Mouse (Mus musculus): ENCODE results near the gene Eef1a1. TPM values are rescaled to one million over a fixed set of nuclear protein-coding genes. Genes with fewer than 3 reads are reported as not detected.
"Not testable (repeated sequence)": the region's sequence is repeated elsewhere in the genome, so short reads cannot be mapped to it uniquely, and the experiment has no call there.

Eef1a1 gene
- 1,000 to 10,000 TPM; 6,346 to 6,879 TPM for total RNA-seq (2021)
- long read RNA-seq, experiment 1, transcript Eef1a1-201 (8 exons, 1,794 nt), result major isoform, 438 of 545 reads
- long read RNA-seq, experiment 1, partial matches to known transcripts, result 100 of 545 reads
- long read RNA-seq, experiment 1, other reads (novel, unspliced or antisense), result 7 of 545 reads
- long read RNA-seq, experiment 2, transcript Eef1a1-201 (8 exons, 1,794 nt), result major isoform, 916 of 1,253 reads
- long read RNA-seq, experiment 2, partial matches to known transcripts, result 317 of 1,253 reads
- long read RNA-seq, experiment 2, other reads (novel, unspliced or antisense), result 20 of 1,253 reads

- peak; percentile 59 to 61 for DNase-seq (ENCODE audit: low spot score in 2 of 2)
Measured at GRCm38 (mm10) chr9:78488890-78489420, at the start of gene Eef1a1. Gene Eef1a1 (minus strand): TSS chr9:78489151.

DNA sequence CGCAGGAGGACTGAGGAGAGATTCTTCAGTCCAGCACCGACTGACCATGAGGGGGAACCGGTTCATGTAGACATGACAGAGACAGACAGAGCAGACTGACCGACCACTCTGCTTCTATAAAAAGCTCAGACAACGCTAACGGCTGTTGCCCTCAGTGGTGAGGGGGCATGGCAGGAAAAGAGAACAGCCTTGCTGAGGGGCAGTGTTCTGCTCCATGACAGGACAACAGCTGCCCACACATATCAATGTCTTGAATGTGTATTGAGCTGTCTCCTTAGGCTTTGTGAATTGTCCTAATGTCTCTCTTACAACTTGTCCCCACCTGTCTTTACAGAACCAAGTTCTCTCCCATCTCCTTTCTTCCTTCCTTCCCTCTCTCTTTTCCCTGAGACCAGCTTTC is 49.5 kb upstream of the Eef1a1 start:
- no peak for DNase-seq (ENCODE audit: low spot score in 2 of 2)

- DNase-seq (ENCODE audit: low spot score in 2 of 2), result no peak
Measured at GRCm38 (mm10) chr9:78537154-78537873, 48.4 kb upstream of the Eef1a1 start.

GRCm38 (mm10) chr9:78534606-78535005 is 45.7 kb upstream of the Eef1a1 start:
- no peak for DNase-seq (ENCODE audit: low spot score in 2 of 2)

- DNase-seq (ENCODE audit: low spot score in 2 of 2), result no peak
Measured at GRCm38 (mm10) chr9:78533296-78533935, 44.5 kb upstream of the Eef1a1 start.

GRCm38 (mm10) chr9:78532341-78532819 is 43.4 kb upstream of the Eef1a1 start:
- DNase-seq (ENCODE audit: low spot score in 2 of 2), result no peak

DNA sequence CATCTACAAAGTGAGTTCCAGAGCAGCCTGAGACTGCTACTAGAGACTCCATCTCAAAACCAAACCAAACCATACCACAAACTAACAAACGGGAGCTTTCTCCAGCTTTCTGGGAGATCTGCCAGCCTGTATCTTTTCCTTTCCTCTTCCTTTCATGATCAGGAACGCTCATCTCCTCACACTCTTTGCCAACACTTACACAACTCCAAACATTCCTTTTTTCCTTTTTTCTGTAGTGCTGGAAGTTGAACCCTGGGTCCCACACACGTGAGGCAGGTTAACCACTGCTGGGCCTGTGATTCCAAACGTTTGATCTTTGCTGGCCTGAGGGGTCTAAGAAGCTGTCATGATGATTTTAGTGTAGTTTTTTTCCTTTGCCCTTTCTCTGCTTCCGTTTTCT is 42.9 kb upstream of the Eef1a1 start:
- DNase-seq (ENCODE audit: low spot score in 2 of 2), result no peak

GRCm38 (mm10) chr9:78527767-78528381 is 38.9 kb upstream of the Eef1a1 start:
- DNase-seq (ENCODE audit: low spot score in 2 of 2), result peak; percentile 87 to 91

DNA sequence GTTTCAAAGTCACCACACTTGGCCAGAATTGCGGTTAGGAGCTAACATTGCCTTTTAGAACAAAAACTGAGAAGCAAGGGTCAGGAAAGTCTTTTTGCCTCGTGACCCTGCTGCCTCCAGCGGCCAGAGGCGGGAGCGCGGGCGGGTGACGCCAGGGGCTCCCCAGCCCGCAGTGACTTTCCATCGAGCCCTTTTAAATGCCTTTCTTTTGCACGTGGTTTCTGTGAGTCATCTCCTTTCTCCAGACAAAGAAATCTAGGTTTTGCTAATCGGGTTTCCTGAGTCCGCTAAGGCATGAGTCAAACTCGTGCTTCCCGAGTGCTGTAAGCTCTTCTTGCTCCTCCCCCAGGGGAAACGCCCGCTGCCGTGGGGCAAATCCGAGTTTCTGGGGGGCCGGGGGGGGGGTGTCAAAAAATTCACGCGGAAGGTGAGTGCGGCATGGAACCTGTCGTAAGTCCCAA is 38.4 kb upstream of the Eef1a1 start:
- DNase-seq (ENCODE audit: low spot score in 2 of 2), result peak; percentile 81 to 84

GRCm38 (mm10) chr9:78526206-78526605 is 37.3 kb upstream of the Eef1a1 start:
- DNase-seq (ENCODE audit: low spot score in 2 of 2), result no peak

GRCm38 (mm10) chr9:78525451-78526135 is 36.6 kb upstream of the Eef1a1 start:
- no peak for DNase-seq (ENCODE audit: low spot score in 2 of 2)

DNA sequence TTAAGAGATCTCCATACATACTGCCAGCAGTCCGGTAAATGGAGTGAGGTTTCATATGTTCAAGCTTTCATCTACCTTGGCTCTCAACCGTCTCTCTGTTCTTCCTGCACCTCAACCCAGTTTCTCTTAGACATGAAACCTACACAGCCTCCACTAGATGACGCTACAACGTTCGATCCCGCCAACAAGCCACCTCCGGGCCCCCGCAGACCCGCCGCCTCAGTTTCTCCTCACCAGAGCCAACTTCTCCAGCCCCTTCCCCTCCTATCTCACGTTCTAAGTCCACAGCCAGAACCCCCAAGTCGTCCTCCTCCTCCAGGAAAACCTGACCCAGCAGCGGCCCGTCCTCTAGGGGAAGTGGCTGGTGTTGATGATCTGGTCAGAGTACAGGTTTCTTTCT is 32.7 kb upstream of the Eef1a1 start:
- DNase-seq (ENCODE audit: low spot score in 2 of 2), result peak in 1 of 2 experiments; percentile 23

- DNase-seq (ENCODE audit: low spot score in 2 of 2), result peak; percentile 40 to 50
Measured at GRCm38 (mm10) chr9:78520780-78521601, 32.0 kb upstream of the Eef1a1 start.

GRCm38 (mm10) chr9:78520127-78520779 is 31.3 kb upstream of the Eef1a1 start:
- no peak for DNase-seq (ENCODE audit: low spot score in 2 of 2)

DNA sequence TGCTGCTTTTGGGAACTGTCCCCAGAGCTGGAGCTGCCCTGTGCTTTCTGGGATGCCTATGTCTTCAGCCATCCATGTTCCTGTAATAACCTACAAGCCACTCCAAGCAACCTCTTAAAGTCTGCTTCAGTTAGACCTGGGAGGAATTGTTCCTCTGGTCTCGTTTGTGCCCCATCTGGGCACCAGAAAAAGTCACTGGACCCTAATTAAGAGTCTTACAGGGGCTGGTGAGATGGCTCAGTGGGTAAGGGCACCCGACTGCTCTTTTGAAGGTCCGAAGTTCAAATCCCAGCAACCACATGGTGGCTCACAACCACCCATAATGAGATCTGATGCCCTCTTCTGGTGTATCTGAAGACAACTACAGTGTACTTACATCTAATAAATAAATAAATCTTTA is 28.3 kb upstream of the Eef1a1 start:
- DNase-seq (ENCODE audit: low spot score in 2 of 2), result not testable (repeated sequence)

DNA sequence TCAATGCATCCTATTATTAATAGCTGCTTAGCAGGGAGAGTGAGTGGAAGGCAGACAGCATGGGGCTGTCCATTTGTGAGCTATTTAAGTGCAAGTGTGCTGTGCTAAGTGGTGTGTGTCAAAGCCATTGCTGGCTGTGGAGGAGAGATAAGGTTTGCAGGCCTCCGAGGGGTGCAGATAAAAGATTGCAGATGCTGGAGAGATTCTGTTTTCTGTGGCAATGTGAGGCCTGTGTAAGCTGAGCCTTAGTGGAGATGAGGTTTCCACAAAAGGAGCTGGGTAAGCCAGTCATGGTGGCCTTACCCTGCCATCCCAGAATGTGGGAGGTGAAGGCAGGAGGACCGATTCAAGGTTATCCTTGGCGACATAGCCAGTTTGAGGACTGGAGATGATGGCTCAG is 27.2 kb upstream of the Eef1a1 start:
- DNase-seq (ENCODE audit: low spot score in 2 of 2), result no peak

DNA sequence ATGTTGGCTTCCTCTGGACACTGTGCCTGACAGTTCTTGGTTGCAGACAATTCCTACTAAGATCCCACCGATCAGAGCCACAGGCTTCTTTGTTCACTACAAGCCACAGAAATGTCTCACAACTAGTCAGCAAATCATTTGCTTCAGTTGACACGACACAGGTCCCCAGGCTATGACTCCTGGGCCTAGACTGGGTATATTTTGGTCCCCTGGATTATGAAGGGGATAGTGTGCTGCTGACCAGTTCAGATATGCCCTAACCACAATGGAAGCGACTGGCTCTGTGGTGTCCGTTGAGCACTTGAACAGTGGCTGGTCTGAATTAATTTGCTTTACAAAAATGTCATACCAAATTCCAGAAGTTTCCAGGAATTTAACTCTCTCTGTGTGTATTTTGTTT is 25.7 kb upstream of the Eef1a1 start:
- DNase-seq (ENCODE audit: low spot score in 2 of 2), result no peak

GRCm38 (mm10) chr9:78513776-78514500 is 25.0 kb upstream of the Eef1a1 start:
- DNase-seq (ENCODE audit: low spot score in 2 of 2), result no peak
